Mouse (Mus musculus): ENCODE results near the gene Map3k11. TPM values are rescaled to one million over a fixed set of nuclear protein-coding genes. Genes with fewer than 3 reads are reported as not detected.

Map3k11 gene
- total and polyA plus RNA-seq, 2 experiments from 2014 or later, result 10.7 to 20.7 TPM

GRCm38 (mm10) chr19:5750951-5751350 is 62.4 kb downstream of the Map3k11 start:
- ATAC-seq (no peak), DNase-seq (ENCODE audit: low spot score) (no peak)
- Histone ChIP-seq H3K9ac (replicated peaks; ENCODE audit: low read length) (no peak overlapping the region), H3K4me3 (ENCODE audit: low read length) (no peak overlapping the region), H3K4me1 (ENCODE audit: insufficient read depth, low read length) (0 out of 2 replicates have a peak, but pooled peaks cover under 1% of the 10 kb centered on the region), H3K36me3 (ENCODE audit: insufficient read depth, low read length) (0 out of 2 replicates have a peak, but pooled peaks cover 3% of the 10 kb centered on the region), H3K27ac (no peak overlapping the region), H3K9me3 (ENCODE audit: low read length) (no peaks in the 10 kb centered on the region), H3K27me3 (ENCODE audit: insufficient read depth, low read length) (peaks cover 18% of the 10 kb centered on the region; the same call in 1 of the 2 replicates), H3K4me2 (ENCODE audit: low read depth, low read length) (no peak overlapping the region)
- TF ChIP-seq CTCF (IDR thresholded peaks at IDR 0.05; ENCODE audit: low read depth), result no peak
- 21% methylated on average over 22 of the region's 22 CpGs for WGBS

- WGBS, result 16% methylated on average over 20 of the region's 20 CpGs
- Histone ChIP-seq H3K4me2 (ENCODE audit: low read depth, low read length) (no peak overlapping the region), H3K9me3 (ENCODE audit: low read length) (no peaks in the 10 kb centered on the region), H3K4me1 (ENCODE audit: insufficient read depth, low read length) (no peaks in the 10 kb centered on the region; the same call in 1 of the 2 replicates), H3K4me3 (ENCODE audit: low read length) (no peak overlapping the region), H3K27me3 (ENCODE audit: insufficient read depth, low read length) (peaks cover 19% of the 10 kb centered on the region; the same call in 1 of the 2 replicates), H3K36me3 (ENCODE audit: insufficient read depth, low read length) (0 out of 2 replicates have a peak, but pooled peaks cover 3% of the 10 kb centered on the region), H3K9ac (replicated peaks; ENCODE audit: low read length) (no peak overlapping the region), H3K27ac (no peak overlapping the region)
- ATAC-seq, result peak; percentile 31; the same call in 1 of the 2 replicates
- DNase-seq (ENCODE audit: low spot score), result peak; percentile 46
- TF ChIP-seq CTCF (IDR thresholded peaks at IDR 0.05; ENCODE audit: low read depth), result no peak
Measured at GRCm38 (mm10) chr19:5751742-5752141, 63.2 kb downstream of the Map3k11 start.

Small RNAs within 50 kb of the gene (microRNA-seq; reads per million reads assigned to microRNA genes)
- 0.53 to 1.4 reads per million in 2 experiments for gene Mir6987

Other genes starting within 250 kb of the Map3k11 start
- gene Fosl1, start 241.2 kb upstream of the Map3k11 start, total RNA-seq (2014; rRNA removed), result not detected in 2 replicates
- not detected in 2 replicates for gene Fosl1, start 241.2 kb upstream of the Map3k11 start, polyA plus RNA-seq (2015; fragmentation: Nextera tagmentation; extraction: Ambion mirVana)
- 17.4 and 18.5 TPM in 2 replicates for gene Ccdc85b, start 230.8 kb upstream of the Map3k11 start, total RNA-seq (2014; rRNA removed)
- 16.0 and 16.1 TPM in 2 replicates for gene Ccdc85b, start 230.8 kb upstream of the Map3k11 start, polyA plus RNA-seq (2015; fragmentation: Nextera tagmentation; extraction: Ambion mirVana)
- gene Fibp, start 228.1 kb upstream of the Map3k11 start, total RNA-seq (2014; rRNA removed), result 76.1 and 103 TPM in 2 replicates
- gene Fibp, start 228.1 kb upstream of the Map3k11 start, polyA plus RNA-seq (2015; fragmentation: Nextera tagmentation; extraction: Ambion mirVana), result 172 and 179 TPM in 2 replicates
- 1.2 and 4.5 TPM in 2 replicates for gene Ctsw, start 220.2 kb upstream of the Map3k11 start, total RNA-seq (2014; rRNA removed)
- gene Ctsw, start 220.2 kb upstream of the Map3k11 start, polyA plus RNA-seq (2015; fragmentation: Nextera tagmentation; extraction: Ambion mirVana), result 1.6 and 2.0 TPM in 2 replicates
- 46.3 and 49.3 TPM in 2 replicates for gene Efemp2, start 214.8 kb upstream of the Map3k11 start, total RNA-seq (2014; rRNA removed)
- gene Efemp2, start 214.8 kb upstream of the Map3k11 start, polyA plus RNA-seq (2015; fragmentation: Nextera tagmentation; extraction: Ambion mirVana), result 36.5 and 41.7 TPM in 2 replicates
- gene Mus81, start 200.3 kb upstream of the Map3k11 start, total RNA-seq (2014; rRNA removed), result 56.8 and 58.8 TPM in 2 replicates
- gene Mus81, start 200.3 kb upstream of the Map3k11 start, polyA plus RNA-seq (2015; fragmentation: Nextera tagmentation; extraction: Ambion mirVana), result 27.4 and 27.7 TPM in 2 replicates
- gene Cfl1, start 198.3 kb upstream of the Map3k11 start, total RNA-seq (2014; rRNA removed), result 1,468 and 1,477 TPM in 2 replicates
- 3,076 and 3,214 TPM in 2 replicates for gene Cfl1, start 198.3 kb upstream of the Map3k11 start, polyA plus RNA-seq (2015; fragmentation: Nextera tagmentation; extraction: Ambion mirVana)
- 3.8 and 4.8 TPM in 2 replicates for gene 1700020D05Rik, start 185.0 kb upstream of the Map3k11 start, total RNA-seq (2014; rRNA removed)
- not detected in 2 replicates for gene 1700020D05Rik, start 185.0 kb upstream of the Map3k11 start, polyA plus RNA-seq (2015; fragmentation: Nextera tagmentation; extraction: Ambion mirVana)
- 78.0 and 79.0 TPM in 2 replicates for gene Snx32, start 178.2 kb upstream of the Map3k11 start, total RNA-seq (2014; rRNA removed)
- gene Snx32, start 178.2 kb upstream of the Map3k11 start, polyA plus RNA-seq (2015; fragmentation: Nextera tagmentation; extraction: Ambion mirVana), result 75.0 and 79.6 TPM in 2 replicates
- not detected in 2 replicates for gene Ovol1, start 128.1 kb upstream of the Map3k11 start, total RNA-seq (2014; rRNA removed)
- gene Ovol1, start 128.1 kb upstream of the Map3k11 start, polyA plus RNA-seq (2015; fragmentation: Nextera tagmentation; extraction: Ambion mirVana), result 0.25 TPM in 1 of 2 replicates, not detected in the other
- 15.0 and 19.3 TPM in 2 replicates for gene Ap5b1, start 120.7 kb upstream of the Map3k11 start, total RNA-seq (2014; rRNA removed)
- 2.3 and 2.6 TPM in 2 replicates for gene Ap5b1, start 120.7 kb upstream of the Map3k11 start, polyA plus RNA-seq (2015; fragmentation: Nextera tagmentation; extraction: Ambion mirVana)
- gene Rnaseh2c, start 86.9 kb upstream of the Map3k11 start, total RNA-seq (2014; rRNA removed), result 33.6 and 40.4 TPM in 2 replicates
- gene Rnaseh2c, start 86.9 kb upstream of the Map3k11 start, polyA plus RNA-seq (2015; fragmentation: Nextera tagmentation; extraction: Ambion mirVana), result 66.4 and 75.4 TPM in 2 replicates
- gene Kat5, start 78.5 kb upstream of the Map3k11 start, total RNA-seq (2014; rRNA removed), result 95.2 and 163 TPM in 2 replicates
- gene Kat5, start 78.5 kb upstream of the Map3k11 start, polyA plus RNA-seq (2015; fragmentation: Nextera tagmentation; extraction: Ambion mirVana), result 72.0 and 74.0 TPM in 2 replicates
- 40.1 and 40.8 TPM in 2 replicates for gene Rela, start 51.3 kb upstream of the Map3k11 start, total RNA-seq (2014; rRNA removed)
- gene Rela, start 51.3 kb upstream of the Map3k11 start, polyA plus RNA-seq (2015; fragmentation: Nextera tagmentation; extraction: Ambion mirVana), result 30.3 and 33.1 TPM in 2 replicates
- 25.6 and 43.2 TPM in 2 replicates for gene Sipa1, start 25.0 kb upstream of the Map3k11 start, total RNA-seq (2014; rRNA removed)
- gene Sipa1, start 25.0 kb upstream of the Map3k11 start, polyA plus RNA-seq (2015; fragmentation: Nextera tagmentation; extraction: Ambion mirVana), result 18.7 and 18.8 TPM in 2 replicates
- gene Pcnx3, start 166 bp downstream of the Map3k11 start, total RNA-seq (2014; rRNA removed), result 75.1 and 97.0 TPM in 2 replicates
- gene Pcnx3, start 166 bp downstream of the Map3k11 start, polyA plus RNA-seq (2015; fragmentation: Nextera tagmentation; extraction: Ambion mirVana), result 16.8 and 17.2 TPM in 2 replicates
- not detected in 2 replicates for gene Kcnk7, start 15.6 kb downstream of the Map3k11 start, total RNA-seq (2014; rRNA removed)
- gene Kcnk7, start 15.6 kb downstream of the Map3k11 start, polyA plus RNA-seq (2015; fragmentation: Nextera tagmentation; extraction: Ambion mirVana), result 0.19 and 0.61 TPM in 2 replicates
- 16.6 and 19.7 TPM in 2 replicates for gene Ehbp1l1, start 37.6 kb downstream of the Map3k11 start, total RNA-seq (2014; rRNA removed)
- gene Ehbp1l1, start 37.6 kb downstream of the Map3k11 start, polyA plus RNA-seq (2015; fragmentation: Nextera tagmentation; extraction: Ambion mirVana), result 40.0 and 43.0 TPM in 2 replicates
- 177 and 188 TPM in 2 replicates for gene Fam89b, start 40.9 kb downstream of the Map3k11 start, total RNA-seq (2014; rRNA removed)
- 131 and 140 TPM in 2 replicates for gene Fam89b, start 40.9 kb downstream of the Map3k11 start, polyA plus RNA-seq (2015; fragmentation: Nextera tagmentation; extraction: Ambion mirVana)
- 43.0 and 50.2 TPM in 2 replicates for gene Ltbp3, start 52.2 kb downstream of the Map3k11 start, total RNA-seq (2014; rRNA removed)
- 14.0 and 14.4 TPM in 2 replicates for gene Ltbp3, start 52.2 kb downstream of the Map3k11 start, polyA plus RNA-seq (2015; fragmentation: Nextera tagmentation; extraction: Ambion mirVana)
- gene Scyl1, start 82.7 kb downstream of the Map3k11 start, total RNA-seq (2014; rRNA removed), result 84.1 and 96.6 TPM in 2 replicates
- gene Scyl1, start 82.7 kb downstream of the Map3k11 start, polyA plus RNA-seq (2015; fragmentation: Nextera tagmentation; extraction: Ambion mirVana), result 73.3 and 76.2 TPM in 2 replicates
- gene Frmd8, start 186.5 kb downstream of the Map3k11 start, total RNA-seq (2014; rRNA removed), result 19.8 and 43.2 TPM in 2 replicates
- 12.5 and 13.7 TPM in 2 replicates for gene Frmd8, start 186.5 kb downstream of the Map3k11 start, polyA plus RNA-seq (2015; fragmentation: Nextera tagmentation; extraction: Ambion mirVana)
- gene Slc25a45, start 189.1 kb downstream of the Map3k11 start, total RNA-seq (2014; rRNA removed), result 2.1 and 6.0 TPM in 2 replicates
- gene Slc25a45, start 189.1 kb downstream of the Map3k11 start, polyA plus RNA-seq (2015; fragmentation: Nextera tagmentation; extraction: Ambion mirVana), result 1.8 and 2.8 TPM in 2 replicates
- gene Tigd3, start 205.4 kb downstream of the Map3k11 start, total RNA-seq (2014; rRNA removed), result 7.5 and 10.1 TPM in 2 replicates
- gene Tigd3, start 205.4 kb downstream of the Map3k11 start, polyA plus RNA-seq (2015; fragmentation: Nextera tagmentation; extraction: Ambion mirVana), result 7.1 and 7.5 TPM in 2 replicates
- gene Dpf2, start 224.3 kb downstream of the Map3k11 start, total RNA-seq (2014; rRNA removed), result 61.7 and 77.4 TPM in 2 replicates
- gene Dpf2, start 224.3 kb downstream of the Map3k11 start, polyA plus RNA-seq (2015; fragmentation: Nextera tagmentation; extraction: Ambion mirVana), result 69.5 and 70.2 TPM in 2 replicates
- 22.0 and 28.0 TPM in 2 replicates for gene Cdc42ep2, start 236.1 kb downstream of the Map3k11 start, total RNA-seq (2014; rRNA removed)
- 17.4 and 18.0 TPM in 2 replicates for gene Cdc42ep2, start 236.1 kb downstream of the Map3k11 start, polyA plus RNA-seq (2015; fragmentation: Nextera tagmentation; extraction: Ambion mirVana)